Mouse (Mus musculus) WW6 (cell line): Measurements from ENCODE around the gene Bid.
"Not testable (repeated sequence)": the region's sequence is repeated elsewhere in the genome, so short reads cannot be mapped to it uniquely, and the experiment has no call there.

Source experiments
- DNase-seq: peaks from one replicate; pipeline ENCODE4 v3.0.0-alpha.2; 2013; ENCODE audit warnings: low read depth, low spot score

Gene Bid

GRCm38 (mm10) chr6:120937104-120937617 lies 20.5 kb upstream of the Bid start:
- no peak for DNase-seq

GRCm38 (mm10) chr6:120934176-120934575 lies 17.5 kb upstream of the Bid start:
- no peak for DNase-seq

- no peak for DNase-seq
Observed at GRCm38 (mm10) chr6:120933670-120934069, 17.0 kb upstream of the Bid start.

- DNase-seq = no peak
Observed at GRCm38 (mm10) chr6:120932597-120932996, 15.9 kb upstream of the Bid start.

GRCm38 (mm10) chr6:120930450-120931306 lies 14.0 kb upstream of the Bid start:
- DNase-seq = no peak

GRCm38 (mm10) chr6:120929421-120929820 lies 12.8 kb upstream of the Bid start:
- no peak for DNase-seq

- no peak for DNase-seq
Observed at GRCm38 (mm10) chr6:120927765-120928164, 11.1 kb upstream of the Bid start.

- no peak for DNase-seq
Observed at GRCm38 (mm10) chr6:120926880-120927279, 10.2 kb upstream of the Bid start.

- DNase-seq = not testable (repeated sequence)
Observed at GRCm38 (mm10) chr6:120924791-120925321, 8.2 kb upstream of the Bid start.

- no peak for DNase-seq
Observed at GRCm38 (mm10) chr6:120917975-120918374, 1.3 kb upstream of the Bid start.

GRCm38 (mm10) chr6:120916972-120917881 lies 574 bp upstream of the Bid start:
- DNase-seq = not testable (repeated sequence)

- DNase-seq = no peak
Observed at GRCm38 (mm10) chr6:120915649-120915975, 1.0 kb downstream of the Bid start.

GRCm38 (mm10) chr6:120914911-120915648 lies 1.6 kb downstream of the Bid start:
- peak; percentile 43 for DNase-seq

GRCm38 (mm10) chr6:120914533-120914910 lies 2.1 kb downstream of the Bid start:
- no peak for DNase-seq

GRCm38 (mm10) chr6:120913783-120914182 lies 2.9 kb downstream of the Bid start:
- DNase-seq = no peak

- DNase-seq = no peak
Observed at GRCm38 (mm10) chr6:120912931-120913330, 3.7 kb downstream of the Bid start.

GRCm38 (mm10) chr6:120911213-120912007 lies 5.2 kb downstream of the Bid start:
- no peak for DNase-seq

- no peak for DNase-seq
Observed at GRCm38 (mm10) chr6:120909501-120909900, 7.2 kb downstream of the Bid start.

- DNase-seq = not testable (repeated sequence)
Observed at GRCm38 (mm10) chr6:120907876-120908597, 8.6 kb downstream of the Bid start.

- no peak for DNase-seq
Observed at GRCm38 (mm10) chr6:120906521-120906920, 10.1 kb downstream of the Bid start.
